Mouse (Mus musculus): ENCODE data around the gene Gria3. TPM values are rescaled to one million over a fixed set of nuclear protein-coding genes. Genes with fewer than 3 reads are reported as not detected.

Gria3 gene
- total RNA-seq, 2 experiments from 2014 or later, result 0.89 to 1.7 TPM

DNA sequence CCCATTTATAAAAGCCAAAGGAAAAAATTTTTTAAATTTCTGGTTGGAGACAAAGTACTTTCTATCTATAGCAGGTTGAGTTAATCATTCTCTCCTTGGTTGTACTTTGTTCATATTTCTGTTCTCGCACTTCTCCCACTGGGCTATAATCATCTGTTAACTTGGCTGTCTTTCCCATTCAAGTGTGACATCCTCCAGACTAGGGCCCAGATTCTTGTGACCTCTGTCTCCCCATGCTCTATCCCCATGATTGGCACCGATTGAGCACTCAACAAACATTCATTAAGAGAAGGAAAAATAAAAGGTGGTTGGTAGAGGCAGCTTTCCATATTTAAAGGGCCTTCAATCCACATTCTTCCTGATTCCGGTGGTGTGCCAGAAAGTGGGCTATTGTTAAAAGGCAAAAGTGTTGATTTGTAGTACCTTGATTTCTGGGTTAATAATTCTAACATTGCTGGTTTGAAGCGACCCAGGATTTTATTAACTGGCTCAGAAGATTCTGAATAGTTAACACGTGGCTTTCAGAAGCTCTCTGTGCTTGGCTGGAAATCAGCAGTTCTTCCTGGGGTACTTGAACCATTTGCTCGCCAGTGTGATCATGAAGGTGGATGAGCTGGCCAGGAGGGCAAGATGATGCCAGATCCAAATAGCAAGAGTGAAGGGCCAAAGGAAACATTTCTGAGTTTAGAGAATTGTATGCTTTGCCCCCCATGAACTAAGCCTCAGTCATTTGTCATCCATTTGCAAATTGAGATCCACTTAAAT is 161.8 kb downstream of the Gria3 start:
- intact Hi-C loops (cut with DNase I), result no loop called here
- no peak for DNase-seq

DNA sequence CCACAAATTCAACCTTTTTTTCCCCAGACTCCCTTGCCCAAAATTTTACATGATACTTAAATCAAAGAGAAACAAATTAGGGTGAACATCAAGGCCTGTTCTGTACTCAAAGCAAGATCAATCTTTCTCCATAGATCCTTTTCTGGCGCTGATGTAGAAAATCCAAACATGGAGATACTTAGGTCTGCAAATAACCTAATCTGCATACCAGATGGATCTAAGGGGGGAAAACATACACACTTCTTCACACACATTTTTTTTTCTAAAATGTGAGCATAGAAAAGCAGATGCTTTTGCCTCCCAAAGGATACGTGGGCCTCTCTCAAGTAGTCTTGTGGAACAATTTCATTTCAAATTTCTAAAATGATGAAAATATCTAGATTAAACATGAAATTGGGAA is 164.2 kb downstream of the Gria3 start:
- DNase-seq, result no peak
- intact Hi-C loops (cut with DNase I), result no loop called here

DNA sequence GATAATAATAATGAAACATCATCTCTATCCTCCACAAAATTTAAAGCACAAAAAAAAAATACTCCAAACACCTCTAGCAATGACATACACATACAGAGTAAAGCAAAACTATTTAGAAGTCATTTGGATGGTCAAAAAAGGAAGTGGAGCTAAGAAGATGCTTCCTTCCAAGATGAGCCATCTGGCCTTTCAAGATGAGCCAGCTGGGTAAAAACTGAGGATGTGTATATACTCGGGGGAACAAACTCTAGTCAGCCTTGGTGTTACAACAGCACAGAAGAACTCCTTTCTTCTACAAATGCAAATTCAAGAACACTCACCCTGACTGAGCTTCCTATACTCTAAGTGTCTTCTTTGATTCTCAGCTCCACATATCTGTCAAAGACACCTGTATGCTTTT is 172.4 kb downstream of the Gria3 start:
- intact Hi-C loops (cut with DNase I), result no loop called here
- DNase-seq, result no peak

DNA sequence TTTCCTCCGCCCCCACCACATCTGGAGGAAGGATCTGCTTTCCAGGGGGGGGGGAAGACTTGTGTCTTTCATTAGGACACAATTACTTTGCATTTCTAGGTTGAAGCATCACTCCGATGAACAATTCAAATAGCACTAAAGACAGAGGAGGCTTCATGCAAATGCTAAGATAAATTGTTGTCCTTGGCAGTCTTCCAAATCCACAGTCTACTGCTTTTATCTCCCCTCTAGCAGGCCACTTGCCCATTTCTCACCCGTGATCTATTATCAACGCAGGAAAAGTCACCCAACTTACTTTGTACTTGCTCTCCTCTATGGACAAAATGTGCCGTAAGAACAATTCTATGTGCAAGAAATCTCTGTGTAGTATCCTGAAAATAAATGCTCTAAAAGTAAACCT is 178.1 kb downstream of the Gria3 start:
- no peak for DNase-seq
- intact Hi-C loops (cut with DNase I), result no loop called here

DNA sequence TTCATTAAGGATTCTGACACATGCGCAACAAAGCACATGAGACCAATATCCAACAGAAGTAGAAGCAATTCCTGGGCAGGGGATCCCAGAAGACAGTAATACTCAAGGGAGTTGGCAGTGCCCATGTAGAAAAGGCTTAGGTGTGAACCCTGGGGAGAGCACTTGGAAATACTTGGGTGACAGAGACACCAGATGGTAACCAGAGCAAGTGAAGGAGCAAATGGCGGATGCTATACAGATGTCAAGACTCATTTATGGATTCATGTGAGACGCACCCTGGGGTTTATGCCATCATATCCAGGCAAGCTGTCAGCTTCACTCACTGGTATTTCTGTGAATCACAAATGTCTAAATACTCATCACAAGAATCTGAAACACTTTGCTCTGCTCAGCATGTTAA is 187.0 kb downstream of the Gria3 start:
- DNase-seq, result no peak
- intact Hi-C loops (cut with DNase I), result no loop called here

DNA sequence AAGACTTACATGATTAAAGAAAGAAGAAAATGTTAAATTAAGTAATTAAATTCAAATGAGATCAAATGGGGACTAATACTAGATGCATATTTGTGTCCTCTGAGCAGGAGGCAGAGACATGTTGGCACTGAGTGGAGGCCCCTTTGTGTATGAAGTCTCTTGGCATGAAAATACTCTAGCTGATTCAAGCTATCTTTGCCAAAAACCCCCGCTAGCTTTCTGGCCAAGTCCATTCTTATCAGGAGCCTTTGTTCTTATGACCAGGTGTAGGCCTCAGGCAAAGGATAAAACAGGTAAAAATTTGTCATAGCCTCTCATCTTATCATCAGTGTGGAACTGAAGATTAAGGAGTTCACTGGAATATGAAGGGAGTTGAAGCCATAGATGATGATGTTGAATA is 206.5 kb downstream of the Gria3 start:
- no peak for DNase-seq
- intact Hi-C loops (cut with DNase I), result no loop called here

DNA sequence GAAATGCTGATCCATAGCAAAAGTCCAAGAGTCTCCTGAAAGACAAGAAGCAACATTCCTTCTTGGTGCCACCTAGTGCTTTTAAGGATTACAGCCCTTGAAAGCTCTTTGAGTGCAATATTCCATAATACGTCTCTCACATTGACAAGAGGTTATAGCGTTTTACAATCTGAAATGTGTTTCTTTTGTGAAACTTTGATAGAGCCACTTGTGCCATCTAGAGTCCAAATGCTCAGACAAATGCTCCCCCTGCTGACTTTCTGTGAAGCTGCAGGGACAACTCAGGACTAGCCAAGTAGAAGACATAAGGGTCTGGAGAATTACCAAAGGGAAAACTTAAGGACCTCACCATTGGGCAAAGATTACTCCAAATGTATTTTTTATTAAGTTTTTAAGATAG is 214.3 kb downstream of the Gria3 start:
- intact Hi-C loops (cut with DNase I), result no loop called here
- DNase-seq, result no peak

DNA sequence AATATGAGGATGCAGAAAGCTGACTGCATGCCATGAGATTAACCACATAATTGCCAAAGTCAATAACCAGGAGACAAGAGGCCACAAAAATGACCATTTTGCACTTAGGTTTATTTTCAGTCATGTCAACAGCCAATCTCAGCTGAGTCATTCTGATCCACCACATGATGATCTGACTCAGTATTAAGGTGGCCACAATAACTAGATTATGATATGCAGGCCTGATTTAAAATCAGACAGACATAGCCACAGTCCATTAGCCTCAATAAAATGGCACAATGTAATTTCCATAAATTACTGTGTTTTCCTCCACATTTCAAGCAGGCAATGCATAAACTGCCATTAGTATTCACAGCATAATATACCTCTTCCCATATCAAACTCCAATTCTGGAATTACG is 216.3 kb downstream of the Gria3 start:
- no peak for DNase-seq
- intact Hi-C loops (cut with DNase I), result no loop called here

DNA sequence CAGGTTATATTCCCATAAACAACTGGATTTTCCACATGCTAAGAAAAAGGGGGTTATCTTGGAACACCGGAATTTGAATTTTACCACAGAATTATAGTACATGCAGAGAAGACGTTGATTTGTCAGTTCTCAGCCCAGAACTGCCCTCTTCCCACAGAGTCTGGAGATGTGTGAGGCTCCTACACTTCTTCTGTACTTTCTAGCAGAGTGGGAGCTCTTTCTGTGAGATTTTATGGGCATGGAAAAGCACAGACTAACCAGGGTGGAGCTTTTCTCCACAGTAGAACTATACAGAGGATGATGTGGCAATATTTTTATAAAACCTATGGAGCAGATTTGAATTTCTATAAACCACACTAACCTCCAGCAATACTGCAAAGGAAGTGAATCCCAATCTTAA is 217.7 kb downstream of the Gria3 start:
- no peak for DNase-seq
- intact Hi-C loops (cut with DNase I), result no loop called here

DNA sequence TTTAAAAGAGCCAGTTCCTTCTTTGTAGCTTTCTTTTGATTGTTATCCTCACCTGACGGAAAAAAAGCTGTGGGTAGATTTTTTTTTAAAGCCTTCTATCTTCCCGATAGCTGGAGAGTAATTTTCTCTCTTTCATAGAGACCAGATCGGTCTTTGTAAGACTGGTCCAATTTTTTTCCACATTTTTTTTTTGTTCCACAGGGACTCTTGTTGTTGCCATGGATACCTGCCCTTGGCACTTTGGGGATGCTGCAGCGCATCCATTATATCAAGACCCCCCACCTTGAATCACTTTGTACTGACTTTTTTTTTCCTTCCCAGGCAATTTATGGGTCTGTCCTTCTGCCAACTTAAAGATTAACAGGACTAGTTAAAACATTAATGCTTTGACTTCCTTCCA is 232.9 kb downstream of the Gria3 start:
- intact Hi-C loops (cut with DNase I), result no loop called here
- DNase-seq, result no peak

DNA sequence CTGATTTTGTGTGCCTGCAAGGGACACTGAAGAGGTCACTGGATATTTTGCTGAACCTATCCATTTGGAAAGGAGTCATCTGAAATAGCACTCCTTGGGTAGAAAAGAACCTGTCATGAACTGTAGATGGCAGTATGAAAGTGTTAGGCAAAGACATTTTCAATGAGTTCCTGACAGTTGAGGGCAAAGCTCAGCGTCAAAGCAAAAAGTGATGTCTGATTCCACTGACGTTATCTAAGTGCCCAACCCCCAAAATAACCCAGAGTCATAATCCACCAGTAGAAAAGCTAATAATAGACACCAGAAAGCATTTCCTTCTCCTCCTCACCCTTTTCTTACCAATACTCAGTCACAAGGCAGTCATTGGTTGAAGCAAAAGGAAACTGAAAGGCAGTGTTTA is 244.3 kb downstream of the Gria3 start:
- intact Hi-C loops (cut with DNase I), result no loop called here
- no peak for DNase-seq

DNA sequence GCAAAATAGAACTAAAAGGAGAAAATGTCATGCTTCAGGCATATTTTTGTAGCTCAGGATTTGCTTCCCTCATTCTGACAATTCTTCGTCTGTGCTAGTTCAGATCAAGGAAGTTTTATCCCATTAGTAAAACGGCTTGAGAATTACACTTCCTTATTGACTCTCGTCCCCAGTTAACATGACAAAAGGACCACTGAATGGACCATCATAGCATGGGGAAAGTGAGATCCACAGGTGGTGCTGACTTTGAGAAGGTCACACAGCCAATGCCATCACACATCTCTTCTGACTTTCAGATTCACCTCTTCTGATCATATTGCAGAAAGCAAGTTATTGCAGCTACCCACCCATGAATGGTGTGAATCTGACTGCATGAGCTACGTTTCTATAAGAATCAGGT is 257.1 kb downstream of the Gria3 start:
- DNase-seq, result no peak
- intact Hi-C loops (cut with DNase I), result no loop called here

DNA sequence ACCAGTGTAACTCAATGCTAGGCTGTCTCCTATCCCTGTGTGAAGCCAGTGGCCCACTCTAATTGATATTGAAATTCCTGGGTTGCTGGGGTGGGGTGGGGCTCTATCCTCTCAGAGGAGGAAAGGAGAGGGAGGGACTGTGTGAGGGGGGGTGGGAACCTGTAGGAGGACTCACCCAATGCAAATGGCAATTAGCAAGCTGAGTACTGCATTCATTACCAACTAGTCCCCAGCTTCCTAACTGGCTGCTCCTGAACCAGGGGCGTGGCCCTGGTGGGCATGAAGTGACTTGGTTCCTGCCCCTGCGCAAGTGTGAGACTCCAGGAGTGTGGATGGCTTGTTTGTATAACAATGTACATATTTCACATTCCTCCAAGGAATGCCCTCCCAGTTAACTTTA is 288.2 kb downstream of the Gria3 start:
- no peak for DNase-seq
- intact Hi-C loops (cut with DNase I), result no loop called here

DNA sequence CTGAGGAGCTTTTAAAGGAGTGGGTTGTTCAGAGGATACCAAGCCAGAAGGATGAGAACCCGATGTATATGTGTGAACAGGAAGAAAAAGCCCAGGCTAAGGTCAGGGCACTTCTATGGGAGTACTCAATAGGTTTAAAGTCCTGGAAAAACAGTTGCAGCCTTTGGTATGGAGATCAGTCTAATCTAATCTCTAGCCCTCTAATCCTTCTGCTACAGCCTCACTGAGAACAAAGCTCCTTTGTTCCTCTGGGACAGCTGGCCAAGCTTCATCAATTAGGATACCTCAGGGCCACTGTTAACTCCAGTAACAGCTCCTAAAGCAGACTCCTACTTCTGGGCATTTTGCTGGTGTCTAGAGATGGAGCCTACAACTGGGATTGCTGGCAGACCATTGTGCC is 291.4 kb downstream of the Gria3 start:
- DNase-seq, result no peak
- intact Hi-C loops (cut with DNase I), result no loop called here

Small RNAs within 50 kb of the gene (microRNA-seq; reads per million reads assigned to microRNA genes)
- gene Gm22413, result 0 reads per million in 2 experiments
